Mouse (Mus musculus) G1E (cell line): ENCODE results near the gene F11r.

Experiments
- CTCF ChIP-seq: IDR thresholded peaks from 2 replicates; pipeline ENCODE4 v1.5.1; 2012; ENCODE audit warnings: low read depth, low read length, inconsistent platforms, mixed read lengths
- GATA1 ChIP-seq: IDR thresholded peaks from 2 replicates; pipeline ENCODE4 v1.6.1; 2012; ENCODE audit warnings: borderline replicate concordance, low read length, inconsistent platforms, mixed read lengths
- GATA2 ChIP-seq: IDR thresholded peaks from 2 replicates; pipeline ENCODE4 v1.6.1; 2012; ENCODE audit warnings: low read depth, low read length, inconsistent platforms, borderline replicate concordance
- POLR2AphosphoS5 ChIP-seq: IDR thresholded peaks from 2 replicates; pipeline ENCODE4 v1.6.1; 2012; ENCODE audit warnings: low read depth, low read length, inconsistent platforms; ENCODE audit not compliant: insufficient replicate concordance

DNA sequence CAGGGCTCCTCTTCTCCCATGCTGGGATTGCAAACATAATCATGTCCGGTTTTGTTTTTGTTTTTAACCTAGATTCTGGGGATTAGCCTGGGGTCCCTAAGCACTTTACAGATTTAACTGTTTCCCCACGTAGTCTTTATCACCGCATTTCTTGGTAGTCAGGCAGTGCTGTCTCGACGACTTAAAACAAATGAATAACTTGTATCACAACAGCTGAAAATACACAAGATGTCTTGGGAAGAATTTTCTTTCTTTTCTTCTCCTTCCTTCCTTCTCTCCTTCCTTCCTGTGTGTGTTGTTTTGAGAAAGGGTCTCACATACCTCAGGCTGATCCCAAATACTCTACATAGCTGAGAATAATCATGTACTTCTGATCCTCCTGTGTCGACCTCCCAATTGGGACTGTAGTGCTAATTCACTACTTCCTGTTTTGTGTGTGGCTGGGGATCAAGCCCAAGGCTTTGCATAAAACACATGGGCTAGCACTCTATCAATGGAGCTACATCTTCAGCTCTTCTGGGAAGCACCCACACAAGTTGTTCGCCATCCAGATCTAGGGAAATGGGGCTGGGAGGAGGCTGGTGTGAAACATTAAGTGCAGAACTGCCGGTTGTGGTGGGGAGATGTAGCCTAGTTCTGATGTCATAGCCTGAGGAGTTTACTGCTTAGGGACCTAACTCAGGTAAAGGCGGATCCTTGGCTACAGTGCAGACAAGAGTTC lies 36.7 kb downstream of the F11r start:
- TF ChIP-seq CTCF (no peak), POLR2AphosphoS5 (no peak), GATA1 (no peak), GATA2 (no peak)
